Mouse (Mus musculus) cerebellum, adult 11-12 months (tissue): ENCODE measurements at regions not wholly inside any gene's neighbourhood (a gene's known extent, or its start where the extent isn't known, plus 50 kb on each side); places are given as distances from the start of the nearest gene placed in this dataset.

Source experiments
- DNase-seq: peaks from one replicate; pipeline ENCODE4 v3.0.0; 2022

DNA sequence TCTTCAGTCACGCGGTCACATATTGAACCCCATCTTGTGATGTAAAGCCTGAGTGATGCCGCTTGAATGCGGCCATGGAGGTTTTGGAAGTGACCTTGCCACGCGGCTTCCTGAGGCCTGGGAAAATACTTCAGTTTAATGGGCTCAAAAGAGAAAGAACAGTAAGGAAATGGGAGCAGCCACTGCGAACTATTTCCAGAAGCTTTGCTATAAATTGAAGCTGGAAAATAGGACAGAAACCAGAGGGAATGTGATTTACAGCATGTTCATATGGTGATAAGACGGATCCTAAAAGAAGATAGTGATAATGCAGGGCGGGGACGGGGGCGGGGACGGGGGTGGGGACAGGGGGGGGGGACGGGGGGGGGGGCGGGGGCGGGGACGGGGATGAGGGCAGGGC is 52.7 kb upstream of the Trpc4 start:
- no peak for DNase-seq

DNA sequence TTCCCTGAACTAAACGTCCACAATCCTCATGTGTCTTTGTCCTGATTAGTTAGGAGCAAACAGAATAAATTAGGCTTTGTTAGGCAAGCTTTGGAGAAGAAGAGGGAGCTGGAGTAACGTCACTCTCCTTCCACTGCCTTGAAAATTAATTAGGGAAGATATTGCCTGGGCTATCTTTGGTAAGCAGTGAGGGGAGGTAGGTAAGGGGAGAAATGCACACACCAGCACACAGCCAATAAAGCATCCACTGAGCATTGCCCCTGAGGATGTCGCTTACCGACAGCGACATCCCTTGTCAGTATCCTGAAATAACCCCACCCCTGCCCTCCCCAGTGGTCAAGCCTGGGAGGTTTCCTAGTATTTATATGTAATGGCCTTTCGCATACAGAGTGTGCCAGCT is 72.2 kb upstream of the Trpc4 start:
- DNase-seq = no peak

DNA sequence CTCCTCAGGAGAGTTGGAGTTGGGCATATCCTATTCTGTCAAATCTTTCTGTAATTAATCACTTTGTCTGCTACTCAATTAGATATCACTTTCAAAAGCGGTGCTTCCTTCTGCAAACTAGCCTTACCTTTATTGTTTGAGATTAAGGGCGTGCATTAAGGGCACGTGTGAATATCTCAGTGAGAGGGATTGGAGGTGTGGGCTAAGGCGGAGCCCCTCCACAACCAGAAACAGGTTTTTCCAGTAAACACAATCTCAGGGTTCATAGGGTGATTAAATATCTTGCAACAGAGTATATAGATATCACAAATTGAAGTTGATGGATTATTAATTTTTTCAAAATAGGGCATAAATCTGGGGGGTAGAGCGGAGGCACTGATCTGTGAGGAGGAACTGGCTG is 79.4 kb upstream of the Trpc4 start:
- DNase-seq = no peak

DNA sequence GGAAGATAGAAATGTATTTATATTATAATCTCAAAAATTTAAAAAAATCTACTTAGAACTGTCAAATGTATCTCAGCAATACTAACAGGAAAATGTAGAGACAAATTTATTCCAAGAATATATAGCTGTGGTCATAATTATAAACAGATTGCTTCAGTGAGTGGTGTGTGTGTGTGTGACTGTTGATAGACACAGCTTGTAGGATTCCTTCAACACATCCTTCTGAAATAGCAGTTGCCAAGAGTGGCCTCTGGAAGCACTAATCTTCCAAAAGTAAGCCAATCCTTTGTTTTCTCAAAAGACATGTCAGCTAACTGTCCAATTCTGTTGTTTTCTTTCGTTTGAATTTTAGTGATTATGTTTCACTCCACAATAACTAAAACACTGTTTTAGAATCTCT is 95.2 kb upstream of the Trpc4 start:
- DNase-seq = no peak

DNA sequence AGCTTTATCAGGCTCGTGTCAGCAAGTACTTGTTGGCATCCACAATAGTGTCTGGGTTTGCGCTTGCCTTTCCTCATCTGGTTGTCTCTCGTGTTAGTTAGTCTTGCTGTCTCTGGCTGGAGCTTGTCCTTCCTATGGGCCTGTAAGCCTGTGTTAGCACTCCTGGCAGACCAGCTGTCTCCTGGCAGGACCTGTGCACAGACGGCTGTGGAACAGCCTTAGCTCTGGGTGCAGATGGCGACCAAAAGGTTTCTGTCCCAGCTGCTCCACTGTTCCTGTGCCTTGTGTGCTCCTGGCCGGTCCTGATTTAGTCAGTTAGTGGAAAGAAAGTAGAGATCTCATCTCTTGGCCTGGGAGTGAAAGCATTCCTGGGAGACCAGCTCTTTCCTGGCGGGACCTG is 101.5 kb upstream of the Trpc4 start:
- no peak for DNase-seq

DNA sequence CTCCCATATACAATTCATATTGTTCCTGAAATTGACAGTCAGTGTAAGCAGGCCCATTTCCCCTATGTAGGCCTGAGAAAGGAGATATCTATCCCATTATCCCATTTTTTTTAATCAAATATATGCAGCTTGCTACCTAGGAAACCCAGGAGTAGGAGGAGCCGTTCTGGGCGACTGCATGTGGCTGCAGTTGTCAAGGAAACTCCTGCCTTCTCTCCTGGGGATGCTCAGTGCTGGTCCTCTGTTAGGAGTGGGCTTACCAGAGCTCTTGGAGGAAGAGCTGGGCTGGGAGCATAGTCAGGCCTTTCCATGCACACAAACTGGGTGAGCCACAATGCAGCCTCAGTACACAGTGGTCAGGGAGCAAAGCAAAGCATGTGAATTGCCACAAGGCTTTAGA is 106.5 kb upstream of the Trpc4 start:
- no peak for DNase-seq

DNA sequence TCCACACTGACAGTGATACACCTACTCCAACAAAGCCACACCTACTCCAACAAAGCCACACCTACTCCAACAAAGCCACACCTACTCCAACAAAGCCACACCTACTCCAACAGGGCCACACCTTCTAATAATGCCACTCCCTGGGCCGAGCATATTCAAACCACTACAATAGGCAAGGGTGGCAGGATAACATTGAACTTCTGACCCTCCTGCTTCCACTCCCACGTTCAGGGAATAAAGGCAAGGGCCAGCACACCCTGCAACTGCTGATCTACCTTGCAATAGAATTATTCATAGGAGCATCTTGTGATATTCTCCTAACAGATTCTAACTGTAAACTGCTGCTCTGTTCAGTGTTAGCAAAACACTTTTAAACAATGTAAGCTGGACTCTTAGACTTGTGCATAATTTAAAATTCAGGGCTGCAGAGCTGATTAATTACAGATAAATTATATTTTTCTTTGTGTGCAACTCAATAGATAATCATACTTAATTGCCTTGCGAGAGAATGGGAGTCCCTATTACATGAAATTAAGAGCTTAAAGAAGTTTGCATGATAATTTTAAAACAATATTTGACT is 107.7 kb upstream of the Trpc4 start:
- no peak for DNase-seq

DNA sequence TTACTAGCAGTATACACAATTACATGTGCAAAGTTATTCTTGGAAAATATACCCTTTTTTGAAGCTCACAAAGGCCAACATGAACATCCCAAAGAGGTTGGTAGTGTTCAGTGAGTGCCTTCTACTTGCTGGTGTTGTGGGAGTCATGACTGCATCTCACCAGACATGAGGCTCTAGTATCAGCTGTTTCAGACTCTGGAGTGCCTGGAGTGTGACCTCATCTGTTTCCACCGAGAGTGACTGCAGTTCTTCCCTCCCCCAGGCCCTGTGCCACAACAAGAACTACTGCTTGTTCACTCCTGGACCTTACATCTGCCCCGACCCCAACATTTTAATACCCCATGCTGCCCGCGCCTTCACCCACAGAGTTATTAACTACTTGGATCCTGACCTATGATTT is 128.5 kb upstream of the Trpc4 start:
- no peak for DNase-seq

DNA sequence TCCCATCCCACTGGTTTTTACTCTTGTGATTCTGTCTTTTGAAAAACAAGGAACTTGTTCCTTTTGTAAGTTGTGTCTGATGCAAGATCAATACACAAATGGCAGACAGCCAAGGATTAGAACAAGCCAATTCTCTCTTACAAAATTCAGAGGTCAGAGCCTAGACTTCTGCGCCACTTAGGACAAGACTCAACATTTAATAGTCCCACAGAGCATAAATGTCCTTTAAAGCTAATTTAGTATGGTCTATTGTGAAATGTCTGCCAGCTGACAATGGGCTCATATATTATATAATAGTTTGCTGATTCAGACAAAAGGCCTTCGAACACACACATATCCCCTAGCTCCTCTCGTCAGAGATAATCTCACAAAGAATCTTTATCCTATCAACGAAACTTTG is 135.6 kb upstream of the Trpc4 start:
- no peak for DNase-seq

DNA sequence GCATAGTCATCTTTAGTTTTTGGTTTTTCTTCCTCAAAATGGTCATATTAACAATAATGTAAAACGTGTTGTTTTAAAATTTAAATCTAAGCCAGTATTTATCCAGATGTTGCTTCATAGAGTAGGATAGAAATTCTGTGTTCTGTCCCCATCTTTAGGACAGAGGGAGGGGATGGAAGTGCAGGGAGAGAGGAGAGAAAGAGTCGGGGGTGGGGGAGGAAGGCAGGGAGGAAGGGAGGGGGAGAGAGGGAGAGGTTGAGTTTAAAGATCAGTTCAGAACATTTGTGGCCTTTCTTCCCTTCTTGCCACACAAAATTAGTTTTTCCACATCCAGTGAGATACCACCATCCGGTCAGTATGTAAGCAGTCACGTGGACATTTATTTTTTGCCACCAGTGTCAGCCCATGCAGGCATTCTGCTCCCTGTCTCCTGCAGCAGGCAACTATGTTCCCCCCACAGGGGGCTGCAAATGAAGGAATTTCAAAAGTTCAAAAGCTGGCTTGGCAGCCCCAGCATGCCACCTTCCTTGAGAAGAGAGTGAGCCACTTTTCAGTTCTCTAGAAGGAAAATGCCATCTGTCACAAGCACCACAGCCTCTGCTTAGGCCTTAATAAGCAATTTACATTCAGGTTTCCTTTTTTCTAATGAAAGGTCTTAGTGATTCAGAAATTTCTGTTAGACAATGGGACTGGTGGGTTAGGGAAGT is 137.7 kb upstream of the Trpc4 start:
- DNase-seq = no peak

DNA sequence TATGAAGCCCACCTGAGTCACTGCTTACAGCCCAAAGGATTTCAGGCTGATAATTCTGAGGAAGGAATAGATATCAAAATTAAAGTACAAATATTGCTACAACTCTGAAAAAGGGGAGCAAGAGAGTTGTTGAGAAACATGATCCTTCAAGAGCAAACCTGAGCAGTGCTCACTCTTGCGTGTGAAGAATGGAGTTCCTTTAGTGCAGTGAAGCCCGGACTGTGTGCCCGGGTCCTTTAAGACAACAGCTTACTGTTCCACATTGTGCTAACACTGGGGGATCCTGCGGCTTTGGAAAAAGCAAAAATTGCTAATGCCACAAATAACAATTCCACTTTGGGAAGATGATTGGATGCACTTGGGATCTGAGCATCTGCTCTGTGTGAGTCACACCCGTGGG is 139.0 kb upstream of the Trpc4 start:
- DNase-seq = no peak

DNA sequence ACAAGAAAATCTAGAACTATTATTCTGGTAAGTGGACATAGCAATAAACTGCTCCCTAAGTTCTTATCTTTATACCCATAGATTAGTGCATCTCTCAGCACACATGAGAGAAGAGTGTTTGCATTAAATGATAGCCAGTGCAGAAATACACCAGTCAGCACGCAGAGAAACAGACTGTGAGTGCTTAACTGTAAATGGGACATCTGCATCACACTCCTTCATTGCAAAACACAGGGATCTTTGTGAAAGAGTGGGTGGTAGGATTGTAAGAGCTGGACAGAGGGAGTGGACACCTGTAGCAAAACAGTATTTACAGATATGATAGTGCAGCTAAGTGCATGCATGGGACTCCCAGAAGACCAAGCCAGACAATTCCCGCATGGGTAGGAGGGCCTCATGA is 144.8 kb upstream of the Trpc4 start:
- no peak for DNase-seq

DNA sequence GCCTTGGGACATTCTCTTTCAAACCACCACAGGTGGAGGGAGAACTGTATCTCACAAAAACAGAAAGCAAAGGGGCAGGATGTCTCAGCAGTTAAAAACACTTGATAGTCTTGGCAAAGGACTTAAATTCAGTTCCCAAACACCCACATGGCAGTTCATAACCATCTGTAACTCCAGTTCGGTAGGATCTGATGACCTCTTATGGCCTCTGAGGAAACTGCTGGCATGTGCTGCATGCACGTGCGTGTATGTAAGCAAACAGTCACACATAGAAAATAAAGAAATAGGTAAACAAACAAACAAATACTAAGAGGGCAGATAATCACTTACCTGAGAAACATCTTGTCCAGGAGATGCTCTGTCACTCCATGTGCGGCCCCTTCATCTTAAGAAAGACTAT is 129.4 kb upstream of the Ufm1 start:
- DNase-seq = no peak

DNA sequence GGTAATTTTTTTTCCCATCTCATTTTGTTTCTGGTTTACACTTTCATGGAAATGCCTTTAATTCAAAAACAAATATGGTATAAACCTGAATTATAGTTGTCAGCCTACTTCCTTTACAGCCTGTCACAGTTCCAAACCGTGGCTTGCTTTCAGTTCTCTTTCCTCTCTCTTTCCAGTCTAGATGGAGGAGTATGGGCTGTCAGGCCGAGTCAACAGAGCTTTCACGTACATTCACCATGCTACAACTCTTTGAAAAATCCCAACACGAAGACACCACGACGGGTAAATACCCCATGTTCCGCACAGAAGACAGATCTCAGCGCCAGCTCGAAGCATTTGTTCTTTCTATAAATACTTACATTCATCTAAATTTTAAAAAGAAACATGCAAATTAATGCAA is 125.2 kb upstream of the Ufm1 start:
- DNase-seq = no peak

DNA sequence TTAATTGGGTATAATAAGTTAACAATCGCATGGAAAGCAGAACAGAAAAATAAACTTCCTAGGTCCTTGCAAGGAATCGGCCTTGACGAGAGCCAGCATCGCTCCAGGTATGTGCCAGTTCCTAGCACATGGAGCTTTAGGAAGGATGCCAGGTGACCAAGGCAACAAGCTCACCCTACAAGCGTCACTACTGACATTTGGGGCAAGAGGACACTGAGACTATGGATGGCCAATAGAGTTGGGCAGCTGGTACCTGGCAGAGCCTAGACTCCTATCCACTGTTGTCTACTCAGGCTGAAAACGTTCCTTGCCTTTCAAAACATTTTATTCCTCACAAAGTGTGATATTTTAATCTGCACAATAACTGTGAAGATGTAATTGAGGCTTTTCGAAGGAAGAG is 124.6 kb upstream of the Ufm1 start:
- DNase-seq = peak; percentile 32

DNA sequence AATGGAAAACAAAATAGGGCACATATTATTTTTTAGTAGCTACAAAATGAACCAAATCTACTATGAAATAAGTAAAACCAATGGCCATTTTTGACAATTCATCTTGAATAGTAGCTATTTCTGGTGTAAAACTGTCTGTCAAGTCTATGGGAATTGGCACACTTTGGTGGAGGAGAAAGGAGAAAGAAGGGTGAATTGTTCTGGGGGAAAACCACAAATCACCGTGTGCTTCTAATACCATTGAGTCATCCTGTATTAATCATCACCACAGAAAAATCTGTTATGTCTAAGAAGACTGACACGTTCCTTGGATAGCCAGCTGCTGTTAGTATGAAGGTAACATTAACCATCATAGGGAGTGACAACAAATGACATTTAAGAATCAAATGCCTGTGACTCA is 123.7 kb upstream of the Ufm1 start:
- no peak for DNase-seq

DNA sequence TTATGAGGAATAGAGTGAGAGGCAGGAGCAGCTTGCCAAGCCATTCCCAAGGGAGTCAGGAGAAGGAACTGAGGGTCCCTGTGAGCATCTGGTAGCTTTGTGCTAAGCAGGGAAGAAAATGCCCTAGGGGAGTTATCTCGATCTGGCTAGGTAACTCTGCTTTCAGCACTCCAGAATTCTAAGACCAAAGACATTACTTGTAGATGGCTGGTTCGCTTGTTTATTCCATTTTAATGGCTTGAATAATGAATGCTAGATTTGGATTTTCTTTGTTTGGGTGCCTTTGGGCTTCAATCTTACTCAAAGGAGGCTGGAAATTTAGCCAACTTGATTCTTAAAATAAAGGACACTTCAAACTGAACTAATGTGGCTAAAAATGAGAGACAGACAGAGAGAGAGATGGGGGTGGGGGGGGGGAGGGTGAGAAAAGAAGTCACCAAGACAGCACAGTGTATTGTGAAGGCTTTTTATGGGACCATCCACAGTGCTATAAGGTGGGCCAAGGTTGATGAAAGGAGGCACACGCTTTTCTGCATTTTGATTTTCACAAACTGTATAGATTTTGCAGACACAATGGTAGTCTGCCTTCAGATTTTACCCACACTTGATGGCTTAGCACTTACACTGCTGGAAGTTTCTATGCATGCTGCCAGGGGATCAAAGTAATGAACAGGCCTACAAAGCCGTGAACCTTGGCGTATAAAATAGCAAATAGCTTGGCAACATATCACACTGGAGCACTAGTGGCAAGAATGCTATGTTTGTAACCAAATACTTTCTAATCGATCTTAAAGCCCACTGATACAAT is 121.3 kb upstream of the Ufm1 start:
- DNase-seq = no peak

DNA sequence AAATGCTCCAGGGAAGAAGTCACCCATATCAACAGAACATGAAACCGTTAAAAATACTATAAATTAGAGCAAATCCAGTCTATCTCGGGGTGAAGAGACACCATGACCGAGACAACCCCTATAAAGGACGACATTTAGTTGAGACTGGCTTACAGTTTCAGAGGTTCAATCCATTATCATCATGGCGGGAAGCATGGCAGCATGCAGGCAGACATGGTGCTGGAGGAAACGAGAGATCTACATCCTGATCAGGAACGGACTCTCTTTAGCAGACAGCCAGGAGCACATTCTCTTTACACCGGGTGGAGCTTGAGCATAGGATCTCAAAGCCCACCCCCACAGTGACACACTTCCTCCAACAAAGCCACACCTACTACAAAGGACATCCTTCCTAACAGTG is 118.7 kb upstream of the Ufm1 start:
- no peak for DNase-seq

DNA sequence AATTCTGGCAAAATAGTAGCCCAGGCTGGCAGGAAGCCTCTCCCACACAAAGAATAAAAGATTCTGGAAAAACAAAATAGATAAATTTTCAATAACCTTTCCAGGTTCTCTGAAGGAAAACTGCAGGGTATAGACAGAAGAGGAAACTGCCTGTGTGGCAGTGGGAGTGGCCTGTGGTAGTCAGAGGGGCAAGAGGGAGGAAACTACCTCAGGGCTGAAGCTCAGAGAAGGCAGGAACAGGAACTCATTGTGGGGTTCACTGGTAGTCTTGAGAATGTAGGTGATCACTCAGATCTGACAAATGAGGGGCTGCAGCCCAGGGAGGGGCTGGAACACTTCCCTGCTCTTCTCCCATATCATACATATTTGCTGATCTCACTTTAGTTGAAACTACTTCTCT is 118.0 kb upstream of the Ufm1 start:
- DNase-seq = no peak

DNA sequence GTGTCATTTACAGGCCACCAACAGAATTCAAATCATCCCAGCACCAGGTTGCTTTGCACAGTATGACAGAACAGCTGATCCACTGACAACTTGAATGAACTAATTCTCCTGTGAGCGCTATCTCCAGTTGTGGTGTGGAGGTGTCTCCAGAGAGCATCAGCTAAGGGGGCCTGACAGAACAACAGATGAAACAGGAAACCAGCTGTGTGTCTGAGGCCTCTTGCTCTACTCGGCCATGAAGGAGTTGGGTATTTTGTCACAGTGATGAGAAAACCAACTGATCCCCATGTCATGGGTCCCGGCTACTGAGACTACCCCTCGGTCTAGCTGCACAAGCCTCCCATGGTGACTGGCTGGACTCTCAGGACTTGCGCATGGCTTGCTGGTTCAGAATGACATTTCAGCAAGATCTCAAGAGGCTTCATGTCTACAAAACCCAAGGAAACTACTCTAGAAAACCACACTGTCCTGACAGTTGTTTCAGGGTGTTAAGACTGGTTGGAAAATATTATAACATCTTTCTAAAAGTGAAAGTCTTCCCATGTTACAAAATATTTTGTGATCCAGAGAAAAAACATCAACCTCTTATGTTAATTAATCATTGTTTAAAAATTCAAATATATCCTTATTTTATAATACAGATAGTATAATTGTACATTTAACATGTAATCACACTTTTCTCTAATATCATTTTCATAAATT is 113.9 kb upstream of the Ufm1 start:
- DNase-seq = no peak

DNA sequence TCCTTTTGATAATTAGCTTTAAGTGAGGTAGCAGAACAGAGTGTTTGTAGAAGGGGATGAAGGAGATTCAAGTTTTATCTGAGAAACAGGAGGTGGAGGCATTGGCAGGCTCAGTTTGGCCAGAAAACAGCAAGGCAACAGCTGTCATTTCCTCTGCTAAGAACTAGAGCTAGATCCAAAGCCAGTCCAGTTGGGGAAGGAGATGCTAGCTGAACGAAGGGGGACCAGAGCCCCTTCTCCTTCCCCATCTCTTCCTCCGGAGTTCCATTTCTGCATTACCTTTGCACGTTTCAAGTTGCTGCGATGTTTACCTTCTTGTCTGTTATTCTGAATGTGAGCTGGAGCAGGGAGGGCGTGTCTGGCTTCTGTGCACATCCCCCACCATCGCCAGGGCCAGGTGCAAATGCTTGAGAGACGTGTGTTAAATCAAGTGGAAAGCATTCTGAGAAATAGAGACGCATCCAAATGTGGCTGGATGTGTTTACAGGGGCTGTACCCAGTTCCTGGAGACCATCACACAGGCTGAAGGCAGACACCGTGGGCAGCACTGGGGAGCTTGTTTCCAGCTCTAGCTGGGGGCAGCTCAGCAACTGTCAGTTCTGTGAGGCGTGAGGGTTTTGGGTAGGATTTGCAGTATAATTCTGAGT is 111.4 kb upstream of the Ufm1 start:
- no peak for DNase-seq

DNA sequence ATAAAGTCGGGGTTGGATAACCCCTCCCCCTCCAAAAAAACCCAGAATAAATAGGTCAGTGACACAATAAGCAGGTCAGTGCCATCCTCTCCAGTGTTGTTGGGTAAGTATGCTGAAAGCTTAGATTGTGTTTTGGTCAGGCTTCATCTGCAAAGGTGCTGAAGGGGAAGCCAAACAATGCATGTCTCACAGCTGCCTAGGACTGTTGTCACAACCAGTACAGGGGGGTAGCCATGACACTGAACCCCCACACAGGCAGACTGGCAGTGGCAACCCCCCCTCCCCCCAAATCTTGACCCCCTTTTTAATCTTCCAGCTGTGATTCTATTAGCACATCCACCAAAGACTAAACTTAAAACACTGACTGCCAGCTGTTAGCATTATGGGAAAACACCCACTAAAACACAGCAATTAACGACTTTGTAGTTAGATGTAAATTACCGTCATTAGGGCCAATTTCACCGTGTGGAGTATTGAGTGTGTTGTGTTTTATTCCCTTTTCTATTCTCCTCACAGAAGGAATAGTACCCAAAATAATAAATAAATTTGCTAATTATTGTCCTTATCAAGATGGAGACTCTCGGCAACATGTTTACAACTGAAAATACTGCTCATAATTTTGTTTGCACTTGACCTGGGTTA is 105.5 kb upstream of the Ufm1 start:
- no peak for DNase-seq

DNA sequence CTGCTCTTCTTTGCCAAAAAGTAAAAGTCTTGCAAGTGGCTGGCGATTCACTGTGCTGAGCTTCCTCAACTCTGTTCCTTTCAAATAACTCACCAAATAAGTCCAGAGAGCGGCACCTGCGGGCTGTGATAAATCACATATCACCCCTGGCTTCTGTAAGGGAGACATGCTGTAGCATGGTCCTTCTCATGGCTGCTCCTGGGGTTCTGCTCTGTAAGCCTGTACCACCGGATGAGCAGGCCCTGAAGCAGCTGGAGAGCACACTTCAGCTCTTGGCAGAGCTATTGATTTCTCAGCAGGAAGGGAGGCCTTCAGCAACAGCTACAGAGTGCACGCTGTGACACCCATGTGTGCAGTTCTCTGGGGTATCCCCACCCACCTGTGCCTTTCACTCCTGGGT is 101.5 kb upstream of the Ufm1 start:
- DNase-seq = no peak
